Mouse (Mus musculus): Measurements from ENCODE around the gene Il17d.
A peak's percentile ranks its signal among the peaks of the same experiment; 100 is the strongest.

Gene Il17d

DNA sequence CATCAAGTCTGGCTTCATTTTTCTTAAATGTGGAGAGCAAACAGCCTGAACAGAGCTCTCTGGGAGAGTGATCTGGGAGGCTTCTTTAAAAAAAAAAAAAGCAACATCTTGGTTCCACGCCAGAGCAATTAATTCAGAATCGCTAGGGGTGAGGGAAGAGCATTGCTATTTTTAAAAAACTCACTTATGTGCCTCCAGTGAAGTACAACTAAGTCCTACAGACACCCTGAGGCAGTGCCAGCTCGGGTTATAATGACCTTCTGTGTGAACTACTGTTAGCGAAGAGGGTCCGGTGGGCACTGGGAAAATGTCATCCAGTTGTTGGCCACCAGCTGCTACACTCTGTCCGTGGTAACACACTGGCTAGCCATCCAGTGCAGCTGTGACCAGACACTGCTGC is 11.1 kb downstream of the Il17d start:
- no peak for DNase-seq (ENCODE audit: low spot score in 2 of 2)

DNA sequence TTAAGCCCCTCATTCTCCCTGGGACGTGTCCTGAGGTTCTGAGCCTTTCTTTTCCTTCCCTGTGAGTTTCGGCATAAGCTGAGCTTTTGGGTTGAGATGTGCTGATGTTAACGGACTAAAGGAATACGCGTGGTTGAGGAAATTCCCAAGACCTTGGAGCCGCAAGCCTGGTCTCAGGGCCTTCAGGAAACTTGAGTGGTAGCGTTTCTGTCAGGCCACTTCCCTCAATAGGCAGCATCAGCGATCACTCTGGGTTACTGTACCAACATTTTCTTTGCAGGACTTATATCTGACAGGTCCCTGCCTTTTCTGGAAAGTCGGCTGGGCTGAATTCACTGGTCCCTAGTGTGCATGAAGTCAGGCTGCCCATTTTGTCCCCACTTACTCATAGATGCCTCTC is 12.2 kb downstream of the Il17d start:
- no peak for DNase-seq (ENCODE audit: low spot score in 2 of 2)

- DNase-seq (ENCODE audit: low spot score in 2 of 2), result peak; percentile 12 to 19
These were observed 12.9 kb downstream of the Il17d start for GRCm38 (mm10) chr14:57537261-57538015.

- no peak for DNase-seq (ENCODE audit: low spot score in 2 of 2)
These were observed 16.1 kb downstream of the Il17d start for GRCm38 (mm10) chr14:57540683-57541082.

- peak in 1 of 2 experiments; percentile 14 for DNase-seq (ENCODE audit: low spot score in 2 of 2)
These were observed 17.7 kb downstream of the Il17d start for GRCm38 (mm10) chr14:57542231-57542630.

GRCm38 (mm10) chr14:57543420-57544039 is 19.0 kb downstream of the Il17d start:
- no peak for DNase-seq (ENCODE audit: low spot score in 2 of 2)

DNA sequence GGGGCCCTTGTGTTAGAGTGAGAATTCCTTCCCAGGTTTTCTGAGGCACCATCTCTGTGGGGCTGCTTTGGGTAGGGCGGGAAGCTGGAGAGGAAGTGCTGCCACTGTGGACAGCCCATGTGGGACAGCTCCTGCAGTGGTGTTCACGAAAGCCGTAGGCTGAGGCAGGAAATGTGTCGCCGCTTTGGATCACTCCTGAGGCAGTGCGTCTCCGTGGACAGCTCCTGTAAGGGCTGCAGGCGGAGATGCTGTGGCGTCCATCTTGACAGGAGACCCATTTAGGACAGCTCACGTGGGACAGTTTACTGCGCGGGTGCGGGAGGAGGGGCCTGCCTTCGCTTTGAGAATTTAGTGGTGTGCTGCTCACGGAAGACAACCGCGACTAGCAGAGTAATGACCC is 20.9 kb downstream of the Il17d start:
- no peak for DNase-seq (ENCODE audit: low spot score in 2 of 2)

GRCm38 (mm10) chr14:57546131-57546530 is 21.6 kb downstream of the Il17d start:
- DNase-seq (ENCODE audit: low spot score in 2 of 2), result no peak

- DNase-seq (ENCODE audit: low spot score in 2 of 2), result no peak
These were observed 22.0 kb downstream of the Il17d start for GRCm38 (mm10) chr14:57546557-57547021.

DNA sequence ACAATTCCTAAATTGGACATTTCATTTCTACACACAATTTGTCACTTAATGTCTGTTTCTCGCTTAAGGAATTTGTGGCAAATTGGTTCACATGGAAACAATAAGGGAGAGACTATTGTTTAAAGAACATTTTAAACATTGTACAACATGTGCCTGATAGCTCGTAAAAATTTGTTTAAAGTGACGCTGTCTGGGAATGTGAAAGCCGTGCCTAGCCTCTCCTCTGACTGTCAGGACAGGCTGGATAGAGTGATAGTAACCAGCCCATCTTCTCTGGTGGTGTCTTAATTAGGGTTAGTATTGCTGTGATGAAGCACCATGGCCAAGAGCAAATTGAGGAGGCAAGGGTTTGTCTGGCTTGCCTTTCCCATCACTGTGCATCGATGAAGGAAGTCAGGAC is 22.5 kb downstream of the Il17d start:
- DNase-seq (ENCODE audit: low spot score in 2 of 2), result no peak

DNA sequence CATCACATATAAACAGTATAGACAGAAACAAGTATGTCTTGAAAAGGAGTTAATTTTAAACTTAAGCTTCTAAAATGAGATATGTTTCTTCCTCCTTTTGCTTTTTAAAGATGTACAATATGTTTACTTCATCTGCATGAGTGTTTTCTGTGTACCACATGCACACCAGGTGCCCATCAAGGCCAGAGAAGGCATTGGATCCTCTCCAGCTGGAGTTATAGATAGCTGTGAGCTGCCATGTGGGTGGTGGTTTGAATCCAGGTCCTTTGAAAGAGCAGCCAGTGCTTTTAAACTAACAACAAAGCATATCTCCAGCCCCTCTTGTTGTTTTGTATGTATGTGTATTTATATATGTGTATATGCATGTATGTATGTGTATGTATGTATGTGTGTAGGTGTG is 28.4 kb downstream of the Il17d start:
- no peak for DNase-seq (ENCODE audit: low spot score in 2 of 2)

DNA sequence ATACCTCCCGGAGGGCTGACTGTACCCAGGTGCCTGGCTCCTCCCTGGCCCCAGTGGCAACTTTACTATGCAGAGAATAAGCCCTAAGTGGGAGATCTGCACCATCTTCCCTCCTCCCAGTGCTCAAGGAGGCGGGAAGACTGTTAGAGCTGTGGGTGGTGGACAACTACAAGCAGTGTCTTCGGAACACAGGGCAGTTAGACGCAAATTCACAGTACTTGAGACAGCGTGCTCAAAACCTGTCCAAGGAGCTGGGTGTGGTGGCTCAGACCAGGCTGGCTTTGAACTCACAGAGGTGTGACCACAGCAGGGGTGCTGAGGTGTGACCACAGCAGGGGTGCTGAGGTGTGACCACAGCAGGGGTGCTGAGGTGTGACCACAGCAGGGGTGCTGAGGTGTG is 29.9 kb downstream of the Il17d start:
- no peak for DNase-seq (ENCODE audit: low spot score in 2 of 2)

- no peak for DNase-seq (ENCODE audit: low spot score in 2 of 2)
These were observed 31.0 kb downstream of the Il17d start for GRCm38 (mm10) chr14:57555471-57556070.

DNA sequence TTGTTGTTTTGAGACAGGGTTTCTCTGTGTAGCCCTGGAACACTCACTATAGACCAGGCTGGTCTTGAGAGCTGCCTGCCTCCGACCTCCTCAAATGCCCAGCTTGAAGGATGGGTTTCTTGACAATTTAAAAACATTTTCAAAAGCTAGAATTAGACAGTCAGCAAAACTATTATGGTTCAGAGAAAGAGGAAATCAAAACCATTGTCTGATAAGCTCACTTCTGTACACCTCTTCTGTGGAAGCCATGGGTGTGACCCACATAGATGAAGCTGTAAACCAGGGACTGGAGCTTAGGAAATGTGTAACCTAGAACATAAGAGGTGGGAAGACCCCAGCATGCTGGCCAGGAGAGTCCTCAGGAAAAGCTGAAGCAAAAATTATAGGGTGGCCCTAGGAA is 32.3 kb downstream of the Il17d start:
- no peak for DNase-seq (ENCODE audit: low spot score in 2 of 2)

- no peak for DNase-seq (ENCODE audit: low spot score in 2 of 2)
These were observed 41.0 kb downstream of the Il17d start for GRCm38 (mm10) chr14:57565626-57566025.

DNA sequence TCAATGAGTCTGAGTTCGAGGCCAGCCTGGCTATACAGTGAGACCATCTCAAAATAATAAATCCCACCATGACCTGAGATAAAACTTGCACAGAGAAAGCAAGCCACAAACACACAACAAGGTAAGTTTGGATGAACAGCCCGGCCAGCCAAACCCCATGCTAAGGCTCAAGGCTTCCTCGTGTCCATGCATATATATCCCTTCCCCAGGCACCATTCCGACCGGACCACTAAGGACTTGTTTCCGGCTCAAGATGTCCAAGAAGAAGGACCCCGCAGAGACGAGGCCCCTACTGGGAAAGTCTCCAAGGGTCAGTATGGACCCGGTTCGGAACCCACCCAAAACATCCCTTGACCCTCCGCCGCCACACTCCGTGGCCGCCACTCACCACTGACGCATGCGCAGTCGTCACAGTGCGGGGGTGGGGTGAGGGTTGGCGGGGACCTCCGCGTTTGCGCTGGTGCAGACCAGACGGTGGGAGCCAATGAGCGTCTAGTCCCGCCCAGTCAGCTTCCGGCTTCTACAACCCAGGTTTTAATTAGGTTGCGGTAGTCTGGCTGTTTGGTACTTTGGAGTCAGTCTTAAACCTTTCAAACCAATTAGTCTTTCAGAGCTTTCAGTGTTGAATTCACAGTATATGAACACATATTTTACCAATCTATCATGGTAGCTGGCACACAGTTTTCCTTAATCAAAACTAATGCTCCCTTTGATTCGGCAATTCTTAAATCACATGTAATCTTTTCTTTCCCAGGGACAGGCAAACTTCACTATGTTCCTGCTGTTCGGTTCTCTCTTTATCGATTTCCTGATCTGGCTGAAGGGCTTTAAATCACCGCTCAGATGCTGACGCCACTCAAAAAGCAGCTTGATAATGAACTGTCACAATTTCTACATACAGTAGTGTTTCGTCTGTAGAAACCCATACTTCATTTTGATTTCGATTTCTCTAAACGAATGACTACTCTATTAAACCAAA is 46.9 kb downstream of the Il17d start, which contains the start of gene Eef1akmt1:
Eef1akmt1 (minus strand) TSS at position 458 of the 979 bp plus-strand sequence.
- DNase-seq (ENCODE audit: low spot score in 2 of 2), result peak; percentile 94

DNA sequence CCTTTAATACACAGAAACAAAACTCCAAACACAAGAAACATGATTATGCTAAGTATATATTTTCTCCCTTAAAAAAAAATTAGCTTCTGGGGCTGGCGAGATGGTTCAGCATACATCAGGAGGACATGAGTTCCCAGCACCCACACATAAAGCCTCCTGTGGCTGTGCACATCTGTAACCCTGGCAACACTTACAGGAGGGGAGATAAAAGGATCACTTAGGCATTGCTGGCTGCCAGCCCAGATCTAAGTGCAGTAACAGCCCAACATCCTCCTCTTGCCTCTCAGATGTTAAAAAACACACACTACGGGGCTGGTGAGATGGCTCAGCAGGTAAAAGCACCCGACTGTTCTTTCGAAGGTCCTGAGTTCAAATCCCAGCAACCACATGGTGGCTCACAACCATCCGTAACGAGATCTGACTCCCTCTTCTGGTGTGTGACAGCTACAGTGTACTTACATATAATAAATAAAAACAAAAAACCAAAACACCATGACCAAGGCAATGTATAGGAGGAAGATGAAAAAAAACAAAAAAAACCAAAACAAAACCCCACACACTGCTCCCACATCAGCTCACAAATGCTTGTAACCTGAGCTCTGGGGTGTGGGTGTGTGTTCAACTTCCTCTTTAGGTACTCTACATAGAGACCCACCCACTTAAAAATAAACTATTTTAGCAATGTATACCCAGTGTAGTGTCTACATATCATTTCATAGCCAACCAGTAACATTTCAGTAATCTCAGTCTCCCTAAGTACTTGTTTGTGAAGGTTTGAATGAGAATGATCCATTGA is 50.4 kb downstream of the Il17d start:
- DNase-seq (ENCODE audit: low spot score in 2 of 2), result no peak

- no peak for DNase-seq (ENCODE audit: low spot score in 2 of 2)
These were observed 51.9 kb downstream of the Il17d start for GRCm38 (mm10) chr14:57576364-57577060.

DNA sequence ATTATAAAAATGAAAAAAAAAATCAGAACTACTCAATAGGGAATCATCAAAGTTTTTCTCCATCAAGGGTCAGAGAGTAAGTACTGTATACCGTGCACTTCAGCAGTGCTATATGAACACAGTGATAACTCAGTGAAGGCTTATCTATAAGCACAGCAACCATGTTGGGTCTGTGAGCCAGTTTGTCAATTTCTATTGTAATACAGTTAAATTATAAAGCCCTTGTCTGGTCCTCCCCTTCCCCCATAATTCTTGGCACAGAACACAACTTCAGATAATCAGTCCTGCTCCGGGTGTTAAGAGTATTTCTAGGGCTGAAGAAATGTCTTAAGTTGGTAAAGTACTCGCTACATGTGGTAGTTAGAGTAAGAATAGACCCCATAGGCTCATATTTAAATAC is 67.3 kb downstream of the Il17d start:
- DNase-seq (ENCODE audit: low spot score in 2 of 2), result no peak

All from spleen, postnatal 36 days (tissue).